Mouse (Mus musculus) monocyte, adult 5-6 weeks (primary cell): ENCODE results near the gene Tenm4. TPM values are rescaled to one million over a fixed set of nuclear protein-coding genes. Genes with fewer than 3 reads are reported as not detected.
"Not testable (repeated sequence)": the region's sequence is repeated elsewhere in the genome, so short reads cannot be mapped to it uniquely, and the experiment has no call there.

Experiments
- ATAC-seq: fragments of 153-309, 156-312 bp; replicated peaks from 2 replicates; pipeline ENCODE4 v1.8.0; 2017; ENCODE audit warnings: mild to moderate bottlenecking; ENCODE audit not compliant: low TSS enrichment, insufficient number of reproducible peaks, severe bottlenecking, poor library complexity, low FRiP score
- total RNA-seq: library from RNA; stranded (forward); fragments of 200-1000, 200-491, 200-594 nt; gene quantifications from 3 replicates; pipeline ENCODE4 v1.2.3, GENCODE M21; 2017

The Tenm4 gene
- total RNA-seq, 1 experiment from 2014 or later, result 0.38 TPM

GRCm38 (mm10) chr7:96902183-96902582 lies 731.1 kb downstream of the Tenm4 start:
- ATAC-seq, result no peak

DNA sequence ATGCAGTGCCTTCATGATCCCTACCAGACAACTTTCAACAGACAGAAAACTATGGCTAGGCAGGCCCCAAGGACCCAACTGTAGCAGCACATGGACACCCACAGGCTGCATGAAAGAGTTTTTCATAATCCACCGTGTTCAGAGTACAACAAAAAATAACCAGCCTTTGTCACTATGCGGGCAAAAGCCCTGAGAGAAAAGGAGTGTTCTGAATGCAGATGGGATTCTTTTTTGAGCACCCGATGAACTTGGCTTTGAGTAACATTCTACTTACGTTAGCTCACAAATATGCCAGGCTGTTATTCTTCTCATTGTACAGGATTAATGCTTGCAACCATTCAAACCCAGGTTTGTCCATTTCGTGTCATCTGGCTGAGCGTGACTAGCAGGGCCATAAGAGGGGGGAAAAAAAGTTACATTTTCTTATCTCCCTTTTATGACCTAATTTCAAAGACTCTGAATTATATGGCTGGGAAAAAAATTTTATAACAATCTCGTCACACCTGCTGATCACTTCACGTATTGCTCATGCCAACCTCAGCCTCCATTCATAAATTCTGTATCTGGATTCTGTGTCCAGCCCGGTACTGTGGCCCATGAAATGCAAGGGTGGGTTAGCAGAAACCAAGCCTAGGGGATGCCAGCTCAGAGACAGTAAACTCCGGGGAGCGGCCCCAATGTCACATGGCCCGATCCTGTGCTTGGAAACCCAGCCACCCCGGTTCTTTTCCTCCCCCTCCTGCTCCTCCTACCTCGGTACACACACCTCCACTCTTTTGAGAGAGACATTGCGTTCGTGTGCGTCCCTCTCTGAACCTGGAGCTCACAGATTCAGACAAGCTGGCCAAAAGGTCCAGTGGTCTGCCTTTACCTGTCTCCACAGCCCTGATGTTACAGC lies 732.3 kb downstream of the Tenm4 start:
- ATAC-seq, result no peak

DNA sequence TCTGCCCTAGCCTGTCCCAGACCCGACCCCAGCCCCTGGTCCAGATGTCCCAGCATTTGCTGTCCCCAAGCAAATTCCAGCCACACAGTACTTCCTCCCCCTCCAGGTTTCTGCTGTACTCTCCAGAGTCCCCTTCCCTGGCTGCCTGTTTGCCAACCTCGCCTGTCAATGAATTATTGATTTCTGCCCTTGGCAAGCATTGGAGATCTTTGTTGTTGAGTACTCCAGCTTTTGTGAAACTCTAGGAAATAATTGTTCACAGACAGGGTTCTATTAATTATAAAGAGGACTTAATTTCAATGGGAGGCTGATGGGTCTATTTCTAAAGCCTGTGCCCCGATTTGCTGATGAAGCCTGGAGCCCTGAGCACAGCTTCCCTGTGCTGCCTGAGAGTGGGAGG lies 733.4 kb downstream of the Tenm4 start:
- no peak for ATAC-seq

DNA sequence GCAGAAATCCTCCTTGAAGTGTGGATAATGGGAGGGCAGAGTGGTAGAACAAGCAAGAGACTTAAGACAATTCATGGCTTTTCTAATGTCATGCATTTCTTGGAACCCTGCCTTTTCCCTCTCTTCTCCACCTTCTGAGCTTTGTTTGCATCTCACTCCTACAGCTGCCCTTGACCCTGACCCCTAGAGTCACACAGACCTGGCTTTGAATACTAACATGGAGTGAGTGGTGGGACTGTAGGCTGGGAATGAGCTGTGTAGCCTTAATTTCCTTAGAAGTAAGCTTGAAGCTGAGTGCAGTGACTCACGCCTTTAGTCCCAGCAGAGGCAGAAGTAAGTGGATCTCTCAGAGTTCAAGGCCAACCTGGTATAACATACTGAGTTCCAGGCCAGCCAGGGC lies 733.9 kb downstream of the Tenm4 start:
- ATAC-seq, result no peak

GRCm38 (mm10) chr7:96905422-96905821 lies 734.4 kb downstream of the Tenm4 start:
- ATAC-seq, result no peak

GRCm38 (mm10) chr7:96906216-96906615 lies 735.2 kb downstream of the Tenm4 start:
- ATAC-seq, result no peak

GRCm38 (mm10) chr7:96907971-96908680 lies 737.1 kb downstream of the Tenm4 start:
- no peak for ATAC-seq

DNA sequence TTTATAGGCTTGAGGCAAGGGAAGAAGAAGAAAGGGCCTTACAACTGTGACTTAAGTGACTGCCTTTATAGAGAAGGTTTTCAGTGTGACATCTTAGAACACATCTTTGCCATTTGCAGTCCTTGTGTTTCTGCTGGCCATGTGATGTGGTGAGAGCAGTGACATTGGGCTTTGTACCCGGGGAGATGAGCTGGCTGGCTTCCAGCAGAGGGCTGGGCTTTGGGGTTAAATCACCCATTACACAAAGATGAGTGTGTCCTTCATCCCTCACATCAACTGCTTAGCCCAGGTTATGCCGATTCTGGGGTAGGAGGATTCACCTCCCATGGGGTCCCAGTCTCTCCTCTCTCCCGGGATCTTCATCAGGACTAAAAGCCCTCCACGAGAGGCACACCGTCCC lies 738.8 kb downstream of the Tenm4 start:
- no peak for ATAC-seq

- ATAC-seq, result no peak
Observed at GRCm38 (mm10) chr7:96910310-96910960, 739.4 kb downstream of the Tenm4 start.

- ATAC-seq, result peak; percentile 68; the same call in 1 of the 2 replicates
Observed at GRCm38 (mm10) chr7:96914031-96914430, 743.0 kb downstream of the Tenm4 start.

DNA sequence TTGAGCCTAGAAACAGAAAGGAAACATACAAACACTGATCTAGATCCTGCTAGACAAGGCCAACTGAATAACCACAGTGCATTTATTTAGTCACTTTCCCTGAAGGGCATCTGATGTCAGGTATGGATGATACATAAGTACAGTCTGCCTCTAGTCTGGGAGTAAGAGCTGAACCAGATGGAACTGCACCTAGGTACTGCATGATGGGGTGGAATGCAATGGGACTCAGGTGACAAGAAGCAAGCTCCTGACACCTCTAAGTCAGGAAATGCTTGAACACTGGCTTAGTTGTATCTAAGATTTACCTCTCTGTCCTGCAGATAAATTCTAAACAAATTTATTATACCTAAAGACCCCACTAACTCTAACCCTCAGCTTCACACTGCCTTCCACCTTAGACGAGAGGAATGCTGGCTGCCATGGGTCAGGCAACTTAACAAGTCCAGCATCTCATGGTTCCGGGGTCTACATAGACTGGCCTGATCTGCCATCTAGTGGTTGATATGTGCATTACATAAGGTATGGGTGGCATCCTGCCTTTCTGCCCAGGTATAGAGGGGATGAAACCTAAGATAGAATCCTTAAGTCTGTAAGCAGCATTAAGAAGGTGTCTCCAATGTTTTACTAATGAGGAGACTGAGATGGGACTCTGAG lies 744.5 kb downstream of the Tenm4 start:
- peak; percentile 48; the same call in 1 of the 2 replicates for ATAC-seq

DNA sequence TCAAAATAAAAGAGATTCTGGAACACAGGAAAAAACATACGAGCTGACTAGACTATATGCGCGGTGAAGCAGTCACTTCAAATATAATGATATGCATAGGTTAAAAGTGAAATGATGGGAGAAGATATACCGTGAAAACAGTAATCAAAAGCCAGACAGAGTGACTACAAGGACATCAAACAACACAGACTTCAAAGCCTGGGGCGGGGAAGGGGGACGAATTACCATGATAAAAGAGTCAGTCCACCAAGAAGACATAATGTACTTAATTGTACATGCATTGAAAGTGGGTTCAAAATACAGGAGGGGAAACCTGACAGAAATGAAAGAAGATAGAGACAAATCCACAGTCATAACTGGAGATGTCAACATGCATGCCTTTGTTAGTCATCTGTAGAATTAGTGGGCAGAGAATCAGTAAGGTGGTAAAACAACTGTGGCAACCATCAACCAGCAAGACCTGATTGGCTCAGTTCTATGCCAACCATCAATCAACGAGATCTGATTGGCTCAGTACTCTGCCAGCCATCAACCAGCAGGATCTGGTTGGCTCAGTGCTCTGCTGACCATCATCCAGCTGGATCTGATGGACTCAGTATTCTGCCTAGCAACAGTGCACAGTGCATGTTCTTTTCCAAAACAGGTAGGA lies 749.5 kb downstream of the Tenm4 start:
- no peak for ATAC-seq

DNA sequence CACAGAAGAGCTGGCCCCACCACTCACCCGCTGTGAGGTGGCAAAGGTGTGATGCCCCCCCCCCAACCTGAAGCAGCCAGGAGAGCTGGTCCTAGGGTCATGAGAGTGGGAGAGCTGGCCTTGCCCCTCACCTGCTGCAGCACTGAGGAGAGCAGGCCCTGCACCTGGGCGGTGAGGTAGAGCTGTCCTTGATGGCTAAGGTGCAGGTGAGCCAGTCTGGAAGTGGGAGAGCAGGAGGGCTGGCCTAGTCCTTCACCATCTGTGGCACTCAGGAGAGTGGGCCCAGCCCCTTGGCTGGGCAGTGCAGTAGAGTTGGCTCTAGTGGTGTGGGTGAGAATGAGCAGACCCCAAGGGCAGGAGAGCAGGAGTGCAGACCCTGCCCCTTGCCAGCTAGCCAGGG lies 751.9 kb downstream of the Tenm4 start:
- ATAC-seq, result no peak

DNA sequence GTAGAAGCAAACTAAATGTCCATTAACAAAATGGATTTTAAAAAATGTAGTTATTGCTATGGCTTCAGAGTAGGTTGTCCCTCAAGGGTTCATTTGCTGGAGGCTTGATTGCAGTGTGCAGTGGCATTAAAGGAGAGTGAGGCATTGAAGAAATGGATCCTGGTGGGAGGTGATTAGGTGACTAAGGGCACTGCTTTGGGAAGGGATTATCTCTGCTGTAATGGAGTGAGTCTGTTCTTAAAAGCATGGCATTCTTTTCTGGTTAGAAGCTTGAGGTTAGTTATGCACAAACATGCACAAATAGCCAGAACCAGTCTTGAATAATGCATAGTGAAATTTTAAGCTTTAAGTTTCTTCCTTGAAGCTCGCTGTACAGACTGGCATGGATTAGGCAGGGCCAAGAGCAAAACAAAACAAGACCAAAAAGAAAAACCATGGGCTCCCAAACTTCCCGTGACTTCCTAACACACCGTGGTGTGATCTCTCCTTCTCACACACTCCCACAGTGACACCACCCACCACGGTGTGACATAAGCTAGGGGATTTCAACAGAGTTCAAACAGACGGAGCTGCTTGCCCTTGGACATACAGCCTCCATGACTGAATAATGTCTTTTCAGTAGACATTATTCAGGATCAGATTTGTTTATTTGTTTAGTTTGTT lies 772.8 kb downstream of the Tenm4 start:
- no peak for ATAC-seq

- ATAC-seq, result not testable (repeated sequence)
Observed at GRCm38 (mm10) chr7:96946501-96946900, 775.5 kb downstream of the Tenm4 start.

- peak; percentile 99 for ATAC-seq
Observed at GRCm38 (mm10) chr7:96951281-96952051, 780.4 kb downstream of the Tenm4 start, which contains the start of gene Nars2. Gene Nars2 (plus strand): TSS chr7:96951505.

- no peak for ATAC-seq
Observed at GRCm38 (mm10) chr7:96952094-96952493, 781.0 kb downstream of the Tenm4 start.
